Mouse (Mus musculus) myocyte (in vitro differentiated cells): Measurements from ENCODE around the gene Pkdcc. TPM values are rescaled to one million over a fixed set of nuclear protein-coding genes. Genes with fewer than 3 reads are reported as not detected.
A peak's percentile ranks its signal among the peaks of the same experiment; 100 is the strongest.

Source experiments
- H3K27me3 ChIP-seq: one replicate; pipeline ENCODE4 v1.6.1; 2011; ENCODE audit not compliant: control insufficient read depth, insufficient read depth, insufficient read length
- H3K36me3 ChIP-seq: one replicate; pipeline ENCODE4 v1.6.1; 2011; ENCODE audit not compliant: control insufficient read depth, insufficient read depth
- H3K4me2 ChIP-seq: one replicate; pipeline ENCODE4 v1.6.1; 2011; ENCODE audit warnings: low read depth, control low read depth
- H3K4me3 ChIP-seq: one replicate; pipeline ENCODE4 v1.5.1; 2011; ENCODE audit warnings: mild to moderate bottlenecking, control low read depth, moderate library complexity
- H3K79me2 ChIP-seq: one replicate; pipeline ENCODE4 v1.6.1; 2011; ENCODE audit not compliant: control insufficient read depth, insufficient read depth
- H3ac ChIP-seq: one replicate; pipeline ENCODE4 v1.6.1; 2011; ENCODE audit not compliant: control insufficient read depth, insufficient read length
- CEBPB ChIP-seq: IDR thresholded peaks from 2 replicates; pipeline ENCODE4 v1.6.1; 2011; ENCODE audit warnings: mild to moderate bottlenecking, moderate library complexity; ENCODE audit not compliant: poor library complexity, insufficient read depth, severe bottlenecking
- E2F4 ChIP-seq: IDR thresholded peaks from one replicate; pipeline ENCODE4 v1.6.1; 2011; ENCODE audit warnings: mild to moderate bottlenecking, control low read depth, moderate library complexity; ENCODE audit not compliant: insufficient read depth
- MAX ChIP-seq: IDR thresholded peaks from one replicate; pipeline ENCODE4 v1.6.1; 2011; ENCODE audit warnings: low read depth, mild to moderate bottlenecking, control low read depth
- MYOD1 ChIP-seq, 3 experiments: IDR thresholded peaks; one replicate each; pipeline ENCODE4 v1.6.1; 2011; ENCODE audit warnings: control low read depth in 2 of 3, low read depth in 2 of 3, mild to moderate bottlenecking in 2 of 3, moderate library complexity in 1 of 3; ENCODE audit not compliant: insufficient read length in 2 of 3, control insufficient read depth in 1 of 3
- MYOG ChIP-seq, 3 experiments: IDR thresholded peaks; one replicate each; pipeline ENCODE4 v1.6.1; 2011; ENCODE audit warnings: control low read depth in 2 of 3, low read depth in 2 of 3, mild to moderate bottlenecking in 2 of 3; ENCODE audit not compliant: insufficient read length in 2 of 3, control insufficient read depth in 1 of 3, insufficient read depth in 1 of 3
- POLR2A ChIP-seq: IDR thresholded peaks from one replicate; pipeline ENCODE4 v1.6.1; 2011; ENCODE audit warnings: low read depth, mild to moderate bottlenecking, control low read depth, moderate library complexity; ENCODE audit not compliant: insufficient read length
- POLR2AphosphoS2 ChIP-seq: IDR thresholded peaks from one replicate; pipeline ENCODE4 v1.6.1; 2011; ENCODE audit warnings: low read depth, control low read depth; ENCODE audit not compliant: insufficient read length
- REST ChIP-seq: IDR thresholded peaks from one replicate; pipeline ENCODE4 v1.6.1; 2011; ENCODE audit warnings: mild to moderate bottlenecking, control low read depth, moderate library complexity; ENCODE audit not compliant: insufficient read depth, insufficient read length
- SRF ChIP-seq: IDR thresholded peaks from one replicate; pipeline ENCODE4 v1.6.1; 2011; ENCODE audit warnings: low read depth; ENCODE audit not compliant: control insufficient read depth, insufficient read length
- TCF12 ChIP-seq: IDR thresholded peaks from one replicate; pipeline ENCODE4 v1.6.1; 2011; ENCODE audit warnings: mild to moderate bottlenecking, control low read depth; ENCODE audit not compliant: poor library complexity, insufficient read depth, severe bottlenecking
- TCF3 ChIP-seq: IDR thresholded peaks from one replicate; pipeline ENCODE4 v1.6.1; 2011; ENCODE audit warnings: low read depth, control low read depth; ENCODE audit not compliant: insufficient read length
- USF1 ChIP-seq: IDR thresholded peaks from one replicate; pipeline ENCODE4 v1.6.1; 2011; ENCODE audit warnings: low read depth, mild to moderate bottlenecking, control low read depth, moderate library complexity
- polyA plus RNA-seq: library from polyadenylated mRNA; unstranded; fragments of >200 nt; fragmentation: generic; extraction: Trizol; gene quantifications from one replicate; pipeline ENCODE4 v1.2.1, GENCODE M21; 2012; ENCODE audit warnings: missing spikeins

Pkdcc gene
- polyA plus RNA-seq, result 14.1 TPM

DNA sequence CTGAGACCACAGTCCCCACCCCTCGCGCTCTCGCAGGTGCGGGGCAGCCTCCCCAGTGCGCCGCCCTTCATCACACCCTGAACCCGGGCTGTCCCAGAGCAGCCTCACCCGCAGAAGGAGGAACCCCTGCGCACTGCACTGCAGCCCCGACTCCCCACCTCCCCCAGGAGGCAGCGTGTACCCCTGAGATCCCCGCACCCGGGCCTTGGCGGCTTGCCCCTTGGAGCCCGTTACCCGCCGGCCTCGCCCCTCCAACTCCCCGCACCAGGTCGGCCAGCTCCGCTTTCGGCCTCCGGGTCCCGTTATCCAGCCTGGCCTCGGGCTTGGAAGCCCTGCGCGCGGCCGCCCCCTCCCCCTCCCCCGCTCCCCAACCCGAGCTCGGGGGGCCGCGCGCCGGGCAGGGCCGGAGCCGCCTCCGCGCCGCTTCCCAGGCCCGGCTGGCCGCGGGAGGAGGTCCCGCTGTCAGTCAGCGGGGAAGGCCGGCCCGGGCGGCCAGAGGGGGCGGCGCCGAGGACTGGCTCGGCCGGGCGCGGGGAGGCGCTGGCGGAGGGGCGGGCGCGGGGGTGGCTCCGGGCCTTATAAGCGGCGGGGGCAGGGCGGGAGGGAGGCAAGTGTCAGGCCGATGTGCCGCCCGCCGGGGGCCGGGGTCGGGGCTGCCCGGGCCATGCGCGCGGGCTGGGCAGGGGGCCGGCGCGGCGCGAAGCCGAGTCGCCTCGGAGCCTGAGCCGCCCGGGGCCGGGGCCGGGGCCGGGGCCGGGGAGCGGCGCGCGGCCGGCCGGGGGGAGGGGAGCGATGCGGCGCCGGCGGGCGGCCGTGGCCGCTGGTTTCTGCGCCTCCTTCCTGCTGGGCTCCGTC lies at the start of gene Pkdcc:
Gene Pkdcc, plus strand, starts transcription at position 619 of the 855 bp plus-strand sequence.
- peak within 1 kb of the TSS; percentile 77 for H3ac ChIP-seq
- no peaks in the 10 kb centered on the region for H3K27me3 ChIP-seq
- peaks cover 4% of the 10 kb centered on the region for H3K79me2 ChIP-seq
- peak; percentile 58 for TF ChIP-seq POLR2A
- TF ChIP-seq E2F4, result no peak
- peak in 1 of 3 experiments; percentile 11 for TF ChIP-seq MYOD1 (IDR thresholded peaks at IDR 0.05; ENCODE audit: control insufficient read depth in 1 of 3, insufficient read length in 2 of 3, low read depth in 2 of 3)
- peak within 1 kb of the TSS; percentile 28 for H3K4me3 ChIP-seq
- H3K4me2 ChIP-seq, result peak within 1 kb of the TSS; percentile 93
- H3K36me3 ChIP-seq, result no peaks in the 10 kb centered on the region

DNA sequence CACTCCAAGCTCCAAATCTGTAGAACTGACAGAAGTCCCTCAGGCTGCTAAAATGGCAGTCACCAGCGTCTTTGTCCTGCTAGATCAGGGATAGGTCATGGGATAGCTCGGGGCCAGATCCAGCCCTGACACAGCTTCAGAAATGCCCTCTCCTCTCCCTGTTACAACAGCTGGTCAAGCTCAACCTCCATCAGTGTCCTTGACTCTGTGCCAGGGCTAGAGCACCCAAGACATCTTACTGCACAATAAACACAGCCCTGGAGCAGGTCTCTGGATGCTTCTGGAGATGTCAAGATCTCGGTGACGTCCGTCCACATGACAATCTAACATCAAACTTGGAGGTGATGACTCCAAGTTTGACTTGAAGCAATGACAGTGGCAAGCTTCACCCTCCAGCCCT lies 48.9 kb upstream of the Pkdcc start:
- Histone ChIP-seq H3K36me3 (no peaks in the 10 kb centered on the region), H3K27me3 (no peaks in the 10 kb centered on the region), H3K4me2 (no peak overlapping the region), H3ac (no peak overlapping the region), H3K4me3 (no peak overlapping the region), H3K79me2 (no peaks in the 10 kb centered on the region)
- TF ChIP-seq USF1, result no peak
- no peak for TF ChIP-seq POLR2A
- no peak for TF ChIP-seq MYOG (IDR thresholded peaks at IDR 0.05; ENCODE audit: control insufficient read depth in 1 of 3, insufficient read depth in 1 of 3, insufficient read length in 2 of 3, low read depth in 2 of 3)
- no peak for TF ChIP-seq TCF3
- TF ChIP-seq E2F4, result no peak
- TF ChIP-seq SRF, result no peak

DNA sequence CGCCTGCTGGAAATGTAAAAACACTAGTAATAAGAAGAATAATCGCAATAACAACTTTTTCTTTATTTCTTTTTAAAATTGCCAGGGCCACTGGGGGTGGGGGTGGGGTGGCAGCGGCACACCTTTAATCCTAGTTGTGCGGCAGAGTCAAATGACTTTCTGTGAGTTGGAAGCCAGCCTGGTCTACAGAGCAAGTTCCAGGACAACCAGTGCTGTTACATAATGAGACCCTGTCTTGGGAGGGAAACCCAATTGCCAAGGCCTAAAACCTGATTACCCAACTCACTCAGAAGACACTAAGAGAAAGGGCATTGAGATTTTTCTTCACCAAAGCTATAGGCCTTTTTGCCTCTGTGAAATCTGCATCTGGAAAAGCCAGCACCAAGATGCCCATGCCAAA lies 38.9 kb upstream of the Pkdcc start:
- Histone ChIP-seq H3K36me3 (no peaks in the 10 kb centered on the region), H3ac (no peak overlapping the region), H3K79me2 (no peaks in the 10 kb centered on the region), H3K4me2 (no peak overlapping the region), H3K4me3 (no peak overlapping the region), H3K27me3 (no peaks in the 10 kb centered on the region)
- no peak for TF ChIP-seq E2F4
- TF ChIP-seq MAX, result no peak
- no peak for TF ChIP-seq CEBPB
- TF ChIP-seq POLR2AphosphoS2, result no peak
- TF ChIP-seq MYOG (IDR thresholded peaks at IDR 0.05; ENCODE audit: control insufficient read depth in 1 of 3, insufficient read depth in 1 of 3, insufficient read length in 2 of 3, low read depth in 2 of 3), result no peak
- no peak for TF ChIP-seq SRF
- no peak for TF ChIP-seq MYOD1 (IDR thresholded peaks at IDR 0.05; ENCODE audit: control insufficient read depth in 1 of 3, insufficient read length in 2 of 3, low read depth in 2 of 3)
- TF ChIP-seq USF1, result no peak
- no peak for TF ChIP-seq TCF12
- no peak for TF ChIP-seq REST
- no peak for TF ChIP-seq TCF3

DNA sequence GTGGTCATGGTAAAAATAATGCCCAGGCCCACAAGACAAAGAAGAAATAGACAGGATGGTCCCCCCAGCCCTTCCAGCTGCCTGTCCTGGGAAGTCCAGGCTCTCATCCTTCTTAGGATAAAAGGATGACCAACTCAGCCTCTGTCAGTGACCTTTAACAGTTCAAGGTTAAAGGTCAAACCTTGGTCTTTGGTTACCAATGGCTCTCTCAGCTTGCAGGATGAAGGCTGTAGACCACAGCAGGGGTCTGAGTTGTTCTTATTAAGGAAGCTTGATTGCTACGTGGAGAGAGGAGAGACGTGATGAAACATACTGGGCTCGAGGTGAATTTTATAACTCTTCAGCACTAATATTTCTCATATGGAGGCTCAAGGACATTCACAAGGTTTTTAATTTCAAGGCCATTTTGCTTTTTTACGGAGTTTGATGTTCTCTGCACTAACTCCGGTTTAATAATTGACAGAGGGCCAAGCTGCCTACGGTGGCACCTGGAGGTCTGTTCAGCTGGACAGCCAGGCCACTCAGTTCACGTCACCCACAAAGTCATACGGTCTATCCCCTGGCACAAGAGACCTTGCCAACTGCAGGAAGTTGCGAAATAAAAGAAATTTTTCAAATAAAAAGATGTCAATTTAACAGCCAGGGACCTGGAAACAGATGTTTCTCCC lies 36.5 kb upstream of the Pkdcc start:
- Histone ChIP-seq H3ac (no peak overlapping the region), H3K4me3 (no peak overlapping the region), H3K79me2 (no peaks in the 10 kb centered on the region), H3K4me2 (no peak overlapping the region), H3K27me3 (no peaks in the 10 kb centered on the region), H3K36me3 (no peaks in the 10 kb centered on the region)
- TF ChIP-seq MAX (no peak), REST (no peak), SRF (no peak), E2F4 (no peak), POLR2AphosphoS2 (no peak), MYOD1 (IDR thresholded peaks at IDR 0.05; ENCODE audit: control insufficient read depth in 1 of 3, insufficient read length in 2 of 3, low read depth in 2 of 3) (no peak), CEBPB (no peak), TCF12 (no peak), TCF3 (no peak), USF1 (no peak), MYOG (IDR thresholded peaks at IDR 0.05; ENCODE audit: control insufficient read depth in 1 of 3, insufficient read depth in 1 of 3, insufficient read length in 2 of 3, low read depth in 2 of 3) (no peak)

DNA sequence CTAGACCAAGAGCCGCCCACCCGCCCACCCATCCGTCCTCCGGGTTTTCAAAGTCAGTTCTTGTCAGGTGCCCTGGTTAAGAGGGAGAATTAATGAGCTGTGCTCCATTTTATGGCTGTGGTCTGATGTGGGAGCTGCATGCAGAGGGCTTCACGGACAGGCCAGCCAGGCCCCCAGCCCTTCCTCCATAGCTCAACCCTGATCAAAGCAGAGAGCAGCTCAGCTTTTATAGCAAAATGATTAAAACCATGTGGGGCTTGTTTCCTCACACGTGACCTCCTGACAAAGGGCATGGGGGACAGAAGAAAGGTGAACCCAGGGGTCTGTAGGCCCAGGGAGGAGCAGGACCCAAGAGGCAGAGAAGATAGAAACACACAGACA lies 36.0 kb upstream of the Pkdcc start:
- Histone ChIP-seq H3K36me3 (no peaks in the 10 kb centered on the region), H3ac (no peak overlapping the region), H3K27me3 (no peaks in the 10 kb centered on the region), H3K4me2 (no peak overlapping the region), H3K4me3 (no peak overlapping the region), H3K79me2 (no peaks in the 10 kb centered on the region)
- TF ChIP-seq POLR2AphosphoS2 (no peak), MYOD1 (IDR thresholded peaks at IDR 0.05; ENCODE audit: control insufficient read depth in 1 of 3, insufficient read length in 2 of 3, low read depth in 2 of 3) (no peak), REST (no peak), TCF12 (no peak), CEBPB (no peak)
